Mouse (Mus musculus) liver, embryonic 13.5 days (tissue): ENCODE measurements around the gene Immt. TPM values are rescaled to one million over a fixed set of nuclear protein-coding genes. Genes with fewer than 3 reads are reported as not detected.
"Not testable (repeated sequence)": the region's sequence is repeated elsewhere in the genome, so short reads cannot be mapped to it uniquely, and the experiment has no call there.

Experiments used
- ATAC-seq: fragments of 200-750 bp; cut with Nextera tagmentation; 2 replicates; pipeline ENCODE4 v1.8.0; 2017; ENCODE audit warnings: low read depth, mild to moderate bottlenecking, moderate number of reproducible peaks, moderate library complexity
- DNase-seq: peaks from one replicate; pipeline ENCODE4 v3.0.0; 2022
- H3K27ac ChIP-seq: fragments of 300-500 bp; sonication (generic); 2 replicates; pipeline ENCODE4 v1.5.1; 2015; ENCODE audit warnings: moderate library complexity, mild to moderate bottlenecking, inconsistent platforms
- H3K27me3 ChIP-seq: fragments of 300-500 bp; sonication (generic); 2 replicates; pipeline ENCODE4 v1.6.1; 2015; ENCODE audit warnings: mild to moderate bottlenecking, inconsistent platforms
- H3K36me3 ChIP-seq: fragments of 300-500 bp; sonication (generic); 2 replicates; pipeline ENCODE4 v1.6.1; 2015; ENCODE audit warnings: mild to moderate bottlenecking, inconsistent platforms
- H3K4me1 ChIP-seq: fragments of 300-500 bp; sonication (generic); replicated peaks from 2 replicates; pipeline ENCODE4 v1.6.1; 2015; ENCODE audit warnings: inconsistent platforms
- H3K4me2 ChIP-seq: fragments of 300-500 bp; sonication (generic); 2 replicates; pipeline ENCODE4 v1.6.1; 2015; ENCODE audit warnings: inconsistent platforms, mild to moderate bottlenecking, moderate library complexity
- H3K4me3 ChIP-seq: fragments of 300-500 bp; sonication (generic); replicated peaks from 2 replicates; pipeline ENCODE4 v1.5.1; 2015; ENCODE audit warnings: mild to moderate bottlenecking, inconsistent platforms
- H3K9ac ChIP-seq: fragments of 300-500 bp; sonication (generic); 2 replicates; pipeline ENCODE4 v1.6.1; 2015; ENCODE audit warnings: mild to moderate bottlenecking, inconsistent platforms
- H3K9me3 ChIP-seq: fragments of 300-500 bp; sonication (generic); replicated peaks from 2 replicates; pipeline ENCODE4 v1.6.1; 2016; ENCODE audit warnings: inconsistent platforms
- WGBS: fragments of 180-500 bp; shearing (Covaris S2); methylation state at CpG from one replicate; pipeline ENCODE4 v1.1.7; 2015; ENCODE audit not compliant: insufficient replicate concordance; 5-methylcytosine and 5-hydroxymethylcytosine counted together
- polyA plus RNA-seq: library from polyadenylated mRNA; unstranded; fragments of >200 nt; fragmentation: Nextera tagmentation; extraction: Ambion mirVana; gene quantifications from 2 replicates; pipeline ENCODE4 v1.2.1, GENCODE M21; 2015

Gene Immt
- polyA plus RNA-seq, 1 experiment from 2014 or later = 158 TPM

DNA sequence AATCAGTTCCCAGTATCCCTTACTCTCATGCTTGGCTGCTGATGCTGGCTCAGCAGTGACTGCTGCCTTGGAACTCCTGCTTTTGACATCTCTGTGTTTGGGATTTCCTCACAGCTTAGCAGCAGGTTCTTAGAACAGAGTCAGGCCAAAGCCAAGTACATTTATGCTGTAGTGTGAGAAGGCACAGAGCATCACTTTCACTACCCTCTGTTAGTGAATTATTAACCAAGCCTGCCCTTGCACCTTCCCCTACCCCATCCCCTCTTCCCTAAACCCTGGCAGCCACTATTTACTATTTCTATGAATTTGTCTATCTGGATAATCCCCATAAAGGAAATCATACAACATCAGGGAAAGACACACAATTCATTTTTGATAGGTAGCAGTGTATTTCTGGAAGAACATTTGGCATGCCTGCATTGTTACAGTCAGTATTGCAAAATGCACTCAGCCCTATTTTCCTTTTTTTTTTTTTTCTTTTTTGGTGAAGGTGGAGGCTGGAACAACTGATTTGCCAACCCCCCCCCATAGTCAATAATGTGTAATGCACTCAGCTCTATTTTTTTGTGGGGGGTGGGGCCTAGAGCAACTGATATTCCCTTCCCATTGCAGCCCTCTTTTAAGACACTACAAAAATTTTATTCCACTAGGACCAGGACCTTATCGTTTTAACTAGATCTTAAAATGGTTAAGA lies 9.6 kb downstream of the Immt start:
- H3K4me3 ChIP-seq = no peak overlapping the region
- no peak overlapping the region for H3K9ac ChIP-seq
- peaks cover 12% of the 10 kb centered on the region for H3K36me3 ChIP-seq
- WGBS = 79% methylated on average over 1 of the region's 1 CpGs
- H3K27me3 ChIP-seq = no peaks in the 10 kb centered on the region
- no peaks in the 10 kb centered on the region for H3K9me3 ChIP-seq
- no peak overlapping the region for H3K4me2 ChIP-seq
- H3K4me1 ChIP-seq = peaks cover 24% of the 10 kb centered on the region
- peak overlapping the region; percentile 48; the same call in 1 of the 2 replicates for H3K27ac ChIP-seq
- DNase-seq (no peak), ATAC-seq (peak; percentile 42; the same call in 1 of the 2 replicates)

DNA sequence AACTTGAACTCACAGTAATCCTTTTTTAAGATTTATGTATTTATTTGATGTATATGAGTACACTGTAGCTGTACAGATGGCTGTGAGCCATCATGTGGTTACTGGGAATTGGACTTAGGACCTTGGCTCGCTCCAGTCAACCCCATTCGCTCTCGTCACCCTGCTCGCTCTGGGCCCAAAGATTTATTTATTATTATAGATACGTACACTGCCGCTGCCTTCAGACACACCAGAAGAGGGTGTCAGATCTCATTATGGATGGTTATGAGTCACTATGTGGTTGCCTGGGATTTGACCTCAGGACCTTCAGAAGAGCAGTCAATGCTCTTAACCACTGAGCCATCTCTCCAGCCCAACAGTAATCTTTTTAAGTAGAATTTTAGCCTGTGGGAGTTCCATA lies 15.8 kb downstream of the Immt start:
- not testable (repeated sequence) for H3K27ac ChIP-seq, H3K4me2 ChIP-seq, H3K9me3 ChIP-seq, DNase-seq, H3K9ac ChIP-seq, H3K27me3 ChIP-seq, H3K4me1 ChIP-seq, ATAC-seq, H3K4me3 ChIP-seq
- peaks cover 56% of the 10 kb centered on the region for H3K36me3 ChIP-seq
- 94% methylated on average over 6 of the region's 6 CpGs for WGBS

DNA sequence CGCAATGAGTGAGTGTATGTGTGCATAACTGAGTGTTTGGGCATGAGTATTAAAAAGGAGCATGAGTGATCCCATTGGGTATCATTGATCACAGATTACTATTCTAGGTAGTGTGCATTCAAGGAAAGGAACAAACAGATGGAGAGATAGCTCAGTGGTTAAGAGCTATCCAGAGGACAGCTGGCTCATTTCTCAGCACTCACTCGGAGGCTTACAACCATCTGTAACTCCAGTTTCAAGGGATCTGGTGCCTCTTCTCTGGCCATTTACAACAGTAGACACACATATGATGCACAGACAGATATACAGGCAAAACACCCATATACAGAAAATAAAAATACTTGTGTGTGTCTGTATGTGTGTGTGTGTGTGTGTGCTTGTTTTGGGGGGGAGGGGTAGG lies 36.6 kb downstream of the Immt start:
- Histone ChIP-seq H3K9ac (no peak overlapping the region), H3K36me3 (peaks cover 77% of the 10 kb centered on the region), H3K27me3 (no peaks in the 10 kb centered on the region), H3K4me2 (no peak overlapping the region), H3K9me3 (no peaks in the 10 kb centered on the region), H3K27ac (no peak overlapping the region), H3K4me3 (no peak overlapping the region), H3K4me1 (no peaks in the 10 kb centered on the region)
- no peak for ATAC-seq
- WGBS = 80% methylated on average over 2 of the region's 2 CpGs
- DNase-seq = no peak

DNA sequence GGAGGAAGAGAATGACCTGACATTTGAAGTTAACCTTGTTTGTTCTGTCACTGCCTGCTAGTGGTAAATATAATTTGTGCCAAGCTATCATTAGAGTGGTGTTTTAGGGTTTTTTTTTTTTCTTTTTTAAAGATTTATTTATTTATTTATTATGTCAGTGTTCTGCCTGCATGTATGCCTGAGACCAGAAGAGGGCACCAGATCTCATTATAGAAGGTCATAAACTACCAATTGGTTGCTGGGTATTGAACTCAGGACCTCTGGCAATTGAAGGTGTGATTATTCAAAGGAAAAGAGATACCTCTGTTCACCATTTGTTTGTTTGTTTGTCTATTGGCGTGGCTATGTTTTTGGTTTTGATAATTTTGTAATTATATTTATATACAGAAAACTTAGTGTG lies 37.7 kb downstream of the Immt start:
- Histone ChIP-seq H3K27me3 (no peaks in the 10 kb centered on the region), H3K36me3 (peaks cover 77% of the 10 kb centered on the region), H3K9me3 (no peaks in the 10 kb centered on the region), H3K4me1 (no peaks in the 10 kb centered on the region), H3K4me2 (no peak overlapping the region), H3K4me3 (no peak overlapping the region), H3K27ac (no peak overlapping the region), H3K9ac (no peak overlapping the region)
- DNase-seq = no peak
- no peak for ATAC-seq
- 55% methylated on average over 1 of the region's 1 CpGs for WGBS

DNA sequence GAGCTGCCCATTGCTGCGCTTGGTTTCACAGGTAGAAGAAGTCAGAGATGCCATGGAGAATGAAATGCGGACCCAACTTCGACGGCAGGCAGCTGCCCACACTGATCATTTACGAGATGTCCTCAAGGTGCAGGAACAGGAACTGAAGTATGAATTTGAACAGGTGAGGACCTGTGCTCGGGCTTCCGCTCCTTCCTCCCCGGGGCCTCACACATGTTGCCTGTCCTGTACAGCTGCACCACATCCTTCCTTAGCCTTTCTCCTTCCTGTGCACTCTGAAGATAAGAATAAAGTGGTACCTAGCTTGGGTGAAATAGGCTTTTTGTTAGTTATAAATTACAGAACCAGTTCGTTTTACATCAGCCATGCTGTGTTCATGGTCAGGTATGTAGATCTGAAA lies 40.3 kb downstream of the Immt start:
- Histone ChIP-seq H3K4me1 (no peaks in the 10 kb centered on the region), H3K9ac (no peak overlapping the region), H3K27ac (no peak overlapping the region), H3K27me3 (no peaks in the 10 kb centered on the region), H3K4me2 (no peak overlapping the region), H3K36me3 (peaks cover 82% of the 10 kb centered on the region), H3K9me3 (no peaks in the 10 kb centered on the region), H3K4me3 (no peak overlapping the region)
- no peak for DNase-seq
- 74% methylated on average over 9 of the region's 9 CpGs for WGBS
- no peak for ATAC-seq

DNA sequence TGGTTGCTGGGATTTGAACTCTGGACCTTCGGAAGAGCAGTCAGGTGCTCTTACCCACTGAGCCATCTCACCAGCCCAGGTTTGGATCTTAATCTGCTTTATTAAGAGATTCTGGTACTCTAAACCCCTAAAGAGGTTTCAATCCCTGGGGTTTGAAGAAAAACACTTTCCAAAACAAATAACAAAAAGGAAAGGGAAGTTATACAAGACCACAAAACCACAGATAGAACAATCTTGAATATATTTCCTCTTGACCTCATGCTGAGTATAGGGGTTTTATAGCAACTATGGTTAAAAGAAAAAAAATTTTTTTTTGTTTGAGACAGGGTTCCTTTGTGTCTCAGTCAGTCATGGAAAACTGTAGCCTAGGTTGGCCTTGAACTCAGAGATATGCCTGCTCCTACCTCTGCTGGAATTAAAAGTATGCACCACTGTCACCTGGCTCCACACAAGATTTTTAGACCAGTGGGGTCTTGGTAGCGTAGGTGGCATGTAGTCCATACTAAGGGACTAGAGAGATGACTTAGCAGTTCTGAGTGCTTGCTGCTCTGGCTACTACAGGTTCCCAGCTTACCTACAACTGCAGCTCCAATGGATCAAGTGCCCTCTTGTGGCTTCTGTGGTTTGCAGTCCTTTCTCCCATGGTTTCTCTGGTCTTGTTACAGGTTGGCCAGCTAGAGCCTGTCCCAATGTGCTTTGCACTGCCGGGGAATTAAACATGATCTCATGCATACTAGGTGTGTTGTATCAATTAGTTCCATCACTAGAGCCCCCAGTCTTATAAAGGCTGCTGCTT lies 47.0 kb downstream of the Immt start:
- Histone ChIP-seq H3K27me3 (no peaks in the 10 kb centered on the region), H3K4me3 (no peak overlapping the region), H3K4me2 (no peak overlapping the region), H3K4me1 (no peaks in the 10 kb centered on the region), H3K9me3 (no peaks in the 10 kb centered on the region), H3K9ac (no peak overlapping the region), H3K27ac (no peak overlapping the region), H3K36me3 (peaks cover 89% of the 10 kb centered on the region)
- DNase-seq (no peak), ATAC-seq (peak; percentile 29; the same call in 1 of the 2 replicates)
- 76% methylated on average over 3 of the region's 3 CpGs for WGBS

DNA sequence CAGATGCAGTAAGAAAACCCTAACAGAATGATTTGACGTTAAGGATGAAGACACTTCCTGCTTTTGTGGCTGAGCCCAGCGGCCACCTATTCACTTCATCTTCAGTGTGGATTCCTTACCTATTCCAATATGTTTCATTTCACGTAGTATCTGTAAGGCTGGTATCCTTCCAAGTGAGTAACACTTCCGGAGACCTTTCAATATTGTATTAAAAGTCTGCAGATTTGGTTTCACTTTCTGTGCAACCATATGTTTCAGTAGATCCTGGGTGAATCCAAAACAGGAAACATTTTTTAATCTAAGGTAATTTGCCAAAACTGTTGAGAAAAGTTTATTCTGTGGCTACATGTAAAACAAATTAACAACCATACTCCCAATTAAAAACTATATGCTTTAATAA lies 62.1 kb downstream of the Immt start:
- Histone ChIP-seq H3K4me3 (no peak overlapping the region), H3K9ac (no peak overlapping the region), H3K36me3 (peaks cover 92% of the 10 kb centered on the region), H3K27ac (no peak overlapping the region), H3K4me1 (no peaks in the 10 kb centered on the region), H3K27me3 (no peaks in the 10 kb centered on the region), H3K4me2 (no peak overlapping the region), H3K9me3 (no peaks in the 10 kb centered on the region)
- ATAC-seq (no peak), DNase-seq (no peak)
- WGBS = 73% methylated on average over 4 of the region's 4 CpGs

DNA sequence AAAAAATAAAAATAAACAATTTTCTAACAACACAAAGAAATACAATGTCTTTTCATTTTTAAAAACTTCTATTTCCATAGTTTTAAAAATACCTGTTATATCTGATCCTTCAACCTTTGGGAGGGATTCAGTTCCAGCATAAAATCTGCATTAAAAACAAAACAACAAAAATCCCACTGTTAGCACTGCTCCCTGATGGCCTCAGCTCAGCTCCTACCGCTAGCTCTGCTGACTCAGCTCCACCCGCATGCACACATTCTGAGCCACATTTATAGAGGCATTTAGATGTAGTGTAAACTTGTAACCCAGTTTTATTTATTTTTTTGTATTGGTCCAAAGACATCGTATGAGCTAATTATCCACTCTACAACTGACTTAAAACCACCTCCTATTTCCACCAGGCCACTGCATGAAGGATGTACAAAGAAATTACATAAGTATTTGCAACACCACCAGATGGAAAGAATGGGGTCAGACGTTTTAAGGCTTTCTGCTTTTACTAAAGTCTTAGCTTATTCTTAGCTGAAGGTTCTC lies 76.6 kb downstream of the Immt start:
- no peak for DNase-seq
- 3% methylated on average over 4 of the region's 4 CpGs for WGBS
- Histone ChIP-seq H3K9ac (peak overlapping the region; percentile 79), H3K4me1 (peaks cover 52% of the 10 kb centered on the region), H3K4me2 (peak overlapping the region; percentile 77), H3K9me3 (no peaks in the 10 kb centered on the region), H3K36me3 (peaks cover 41% of the 10 kb centered on the region), H3K27me3 (no peaks in the 10 kb centered on the region), H3K27ac (no peak overlapping the region), H3K4me3 (peak overlapping the region; percentile 83)
- no peak for ATAC-seq

DNA sequence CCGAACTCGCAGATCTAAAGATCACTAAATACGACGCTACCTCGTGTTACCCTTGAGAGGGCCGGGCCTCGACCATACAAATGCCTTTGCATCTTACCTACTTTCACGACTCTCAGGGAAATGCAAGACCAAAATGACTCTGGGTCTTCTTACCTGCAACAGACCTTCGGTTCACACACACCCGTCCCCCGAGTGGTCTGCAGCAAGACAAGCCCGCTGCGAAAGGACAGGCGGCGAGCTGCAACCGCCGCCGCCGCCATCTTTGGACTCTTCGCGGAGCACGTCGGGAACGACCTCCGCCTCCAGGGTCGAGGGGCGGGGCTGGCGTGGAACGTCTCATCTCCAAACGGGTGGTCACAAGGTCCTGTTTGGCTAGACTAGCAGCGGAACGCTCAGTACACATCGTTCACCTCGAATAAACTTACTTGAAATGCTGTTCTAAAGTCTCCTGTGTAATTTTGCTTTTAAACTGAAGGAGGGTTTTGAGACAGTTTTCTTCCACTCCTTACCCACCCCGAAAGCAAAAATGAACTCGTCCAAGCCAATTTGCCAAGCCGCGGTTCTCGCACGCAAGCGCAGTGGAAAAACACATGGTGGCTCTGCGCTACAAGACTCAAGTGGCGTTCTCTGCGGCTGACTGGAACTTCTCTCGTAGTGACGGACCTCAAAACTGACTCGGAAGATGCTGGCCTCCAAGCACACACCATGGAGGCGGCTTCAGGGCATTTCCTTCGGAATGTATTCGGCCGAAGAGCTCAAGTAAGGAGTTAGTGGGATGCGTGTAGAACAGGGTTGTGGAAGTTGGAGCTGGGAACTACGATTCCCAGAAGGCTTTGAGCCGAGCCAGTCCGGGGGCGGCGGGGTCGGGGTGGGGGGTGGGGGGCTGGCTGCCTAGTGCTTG lies 77.6 kb downstream of the Immt start, which contains the start of the genes Ptcd3 and Polr1a:
TSS of gene Ptcd3 (minus strand) at position 270 of the 901 bp plus-strand sequence.
TSS of gene Polr1a (plus strand) at position 573 of the 901 bp plus-strand sequence.
- DNase-seq (peak; percentile 86), ATAC-seq (peak; percentile 76)
- no peaks in the 10 kb centered on the region for H3K27me3 ChIP-seq
- H3K9ac ChIP-seq = peak within 1 kb of the TSS; percentile 79
- under 1% methylated on average over 58 of the region's 58 CpGs for WGBS
- peaks cover 56% of the 10 kb centered on the region for H3K4me1 ChIP-seq
- H3K4me2 ChIP-seq = peak within 1 kb of the TSS; percentile 77
- H3K27ac ChIP-seq = peak within 1 kb of the TSS; percentile 56
- peaks cover 37% of the 10 kb centered on the region for H3K36me3 ChIP-seq
- peak within 1 kb of the TSS; percentile 83 for H3K4me3 ChIP-seq
- no peaks in the 10 kb centered on the region for H3K9me3 ChIP-seq

DNA sequence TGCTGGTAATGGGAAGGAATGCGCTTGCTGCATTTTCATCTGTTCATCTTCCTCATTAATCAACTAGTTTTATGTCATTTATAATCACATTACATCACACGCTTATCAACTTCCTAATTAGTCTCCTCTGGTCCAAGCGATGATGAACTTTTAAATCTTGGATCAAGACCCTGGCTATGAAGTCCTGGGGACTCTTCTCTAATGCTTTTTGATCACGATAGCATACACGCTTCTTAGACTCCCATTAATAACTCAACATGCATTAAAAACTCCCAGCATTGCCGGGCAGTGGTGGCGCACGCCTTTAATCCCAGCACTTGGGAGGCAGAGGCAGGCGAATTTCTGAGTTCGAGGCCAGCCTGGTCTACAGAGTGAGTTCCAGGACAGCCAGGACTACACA lies 78.3 kb downstream of the Immt start:
- Histone ChIP-seq H3K4me1 (peaks cover 56% of the 10 kb centered on the region), H3K36me3 (peaks cover 37% of the 10 kb centered on the region), H3K4me3 (peak overlapping the region; percentile 83), H3K4me2 (peak overlapping the region; percentile 77), H3K9me3 (no peaks in the 10 kb centered on the region), H3K27me3 (no peaks in the 10 kb centered on the region), H3K9ac (peak overlapping the region; percentile 79), H3K27ac (peak overlapping the region; percentile 19)
- DNase-seq = no peak
- peak; percentile 6; the same call in 1 of the 2 replicates for ATAC-seq
- WGBS = 13% methylated on average over 10 of the region's 10 CpGs
